Mouse (Mus musculus): Measurements from ENCODE around the gene Gm4922. TPM values are rescaled to one million over a fixed set of nuclear protein-coding genes. Genes with fewer than 3 reads are reported as not detected.
A peak's percentile ranks its signal among the peaks of the same experiment; 100 is the strongest.

The Gm4922 gene
- polyA plus RNA-seq, 1 experiment from 2014 or later: 0.05 TPM

DNA sequence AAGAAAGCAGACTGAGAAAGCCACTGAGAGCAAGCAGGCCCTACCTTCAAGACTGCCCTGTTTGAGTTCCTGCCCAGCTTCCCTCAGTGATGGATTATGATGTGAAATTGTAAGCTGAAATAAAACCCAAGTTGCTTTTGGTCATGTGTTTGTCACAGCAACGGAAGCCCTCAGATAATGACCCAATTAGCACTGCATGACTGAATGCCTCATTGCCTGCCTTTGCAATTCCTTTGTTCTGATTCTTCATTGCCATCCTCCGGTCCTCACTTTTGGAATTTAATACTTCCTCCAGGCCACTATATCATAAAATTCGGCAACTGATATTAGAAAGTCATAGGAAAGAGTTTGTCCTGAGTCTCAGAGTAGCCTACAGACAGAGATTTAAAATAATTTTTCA is 9.0 kb downstream of the Gm4922 start:
- Histone ChIP-seq H3K27ac (replicated peaks) (no peak overlapping the region), H3K36me3 (ENCODE audit: control insufficient read depth, insufficient read depth, low read length) (no peaks in the 10 kb centered on the region), H3K4me3 (ENCODE audit: low read depth, low read length) (no peak overlapping the region), H3K27me3 (ENCODE audit: control insufficient read depth, insufficient read depth, low read length) (no peaks in the 10 kb centered on the region), H3K4me2 (replicated peaks; ENCODE audit: low read depth) (no peak overlapping the region), H3K9ac (ENCODE audit: low read length) (no peak overlapping the region), H3K9me3 (ENCODE audit: control insufficient read depth, low read length) (no peaks in the 10 kb centered on the region), H3K4me1 (replicated peaks; ENCODE audit: control insufficient read depth, insufficient read depth) (no peaks in the 10 kb centered on the region)
- ATAC-seq (ENCODE audit: low FRiP score, low TSS enrichment) (no peak), DNase-seq (ENCODE audit: low spot score) (no peak)
- 77% methylated on average over 3 of the region's 3 CpGs for whole genome bisulfite sequencing
- TF ChIP-seq CTCF (IDR thresholded peaks at IDR 0.05; ENCODE audit: low read depth): no peak
- TF ChIP-seq EP300 (optimal IDR thresholded peaks at IDR 0.05): no peak

DNA sequence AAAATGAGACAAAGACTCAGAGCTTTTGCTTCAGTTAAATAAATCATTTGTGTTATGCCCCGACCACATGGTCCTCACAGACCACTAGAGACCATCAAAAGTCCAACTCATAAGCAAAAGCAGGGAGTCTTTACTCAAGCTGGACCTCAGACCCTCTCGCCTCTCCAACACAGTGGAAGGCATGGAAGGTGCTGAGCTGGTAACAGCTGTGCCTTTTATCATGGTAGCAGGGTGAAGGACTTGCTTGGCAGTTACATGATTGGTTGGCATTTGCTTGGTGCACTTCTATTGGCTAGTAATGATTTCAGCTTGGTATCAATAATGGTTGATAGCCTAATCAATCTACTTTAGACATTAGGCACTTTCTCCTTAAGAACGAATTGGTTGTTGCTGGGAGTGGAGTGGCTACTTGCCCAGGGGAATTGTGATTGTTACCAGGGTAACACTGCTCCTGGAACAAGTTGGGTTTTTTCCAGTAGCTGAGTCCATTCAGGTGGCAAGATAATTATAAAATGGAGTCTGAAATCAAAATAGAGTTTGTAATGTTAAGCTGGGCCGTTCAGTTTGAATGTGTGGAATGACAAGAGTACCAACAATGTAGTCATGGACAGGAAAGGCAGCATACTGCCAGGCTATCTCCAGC is 13.9 kb downstream of the Gm4922 start:
- no peak overlapping the region for H3K4me3 ChIP-seq (ENCODE audit: low read depth, low read length)
- no peak overlapping the region for H3K4me2 ChIP-seq (replicated peaks; ENCODE audit: low read depth)
- H3K27ac ChIP-seq (replicated peaks): no peak overlapping the region
- DNase-seq (ENCODE audit: low spot score) (no peak), ATAC-seq (ENCODE audit: low FRiP score, low TSS enrichment) (no peak)
- H3K4me1 ChIP-seq (replicated peaks; ENCODE audit: control insufficient read depth, insufficient read depth): no peaks in the 10 kb centered on the region
- no peak overlapping the region for H3K9ac ChIP-seq (ENCODE audit: low read length)
- H3K27me3 ChIP-seq (ENCODE audit: control insufficient read depth, insufficient read depth, low read length): no peaks in the 10 kb centered on the region
- H3K9me3 ChIP-seq (ENCODE audit: control insufficient read depth, low read length): no peaks in the 10 kb centered on the region
- TF ChIP-seq EP300 (optimal IDR thresholded peaks at IDR 0.05) (no peak), CTCF (IDR thresholded peaks at IDR 0.05; ENCODE audit: low read depth) (no peak)
- 64% methylated on average over 4 of the region's 4 CpGs for WGBS
- no peaks in the 10 kb centered on the region for H3K36me3 ChIP-seq (ENCODE audit: control insufficient read depth, insufficient read depth, low read length)

DNA sequence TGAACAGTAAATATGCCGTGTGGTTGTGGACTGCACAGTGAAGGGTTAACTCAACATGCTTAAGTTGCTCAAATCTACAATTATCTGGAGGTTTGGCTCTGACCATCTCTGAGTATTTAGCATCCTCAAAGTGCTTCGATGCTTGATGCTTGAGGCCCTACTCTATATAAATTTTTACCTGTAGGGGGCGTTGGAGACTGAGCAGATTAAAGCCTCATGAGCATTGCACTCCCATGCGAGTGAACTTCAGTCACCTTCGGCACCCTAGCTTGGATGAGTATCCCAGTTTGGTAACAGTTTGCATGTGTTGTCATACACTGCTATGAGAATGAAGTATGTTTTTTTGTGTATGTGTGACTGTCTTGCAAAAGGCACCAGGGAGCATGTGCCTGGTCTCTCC is 16.7 kb downstream of the Gm4922 start:
- H3K9ac ChIP-seq (ENCODE audit: low read length): no peak overlapping the region
- no peaks in the 10 kb centered on the region for H3K36me3 ChIP-seq (ENCODE audit: control insufficient read depth, insufficient read depth, low read length)
- H3K27ac ChIP-seq (replicated peaks): no peak overlapping the region
- H3K4me2 ChIP-seq (replicated peaks; ENCODE audit: low read depth): no peak overlapping the region
- H3K9me3 ChIP-seq (ENCODE audit: control insufficient read depth, low read length): no peaks in the 10 kb centered on the region
- H3K4me3 ChIP-seq (ENCODE audit: low read depth, low read length): no peak overlapping the region
- H3K27me3 ChIP-seq (ENCODE audit: control insufficient read depth, insufficient read depth, low read length): no peaks in the 10 kb centered on the region
- TF ChIP-seq EP300 (optimal IDR thresholded peaks at IDR 0.05) (no peak), CTCF (IDR thresholded peaks at IDR 0.05; ENCODE audit: low read depth) (peak; percentile 46)
- ATAC-seq (ENCODE audit: low FRiP score, low TSS enrichment) (no peak), DNase-seq (ENCODE audit: low spot score) (no peak)
- 58% methylated on average over 5 of the region's 5 CpGs for WGBS
- no peaks in the 10 kb centered on the region for H3K4me1 ChIP-seq (replicated peaks; ENCODE audit: control insufficient read depth, insufficient read depth)

DNA sequence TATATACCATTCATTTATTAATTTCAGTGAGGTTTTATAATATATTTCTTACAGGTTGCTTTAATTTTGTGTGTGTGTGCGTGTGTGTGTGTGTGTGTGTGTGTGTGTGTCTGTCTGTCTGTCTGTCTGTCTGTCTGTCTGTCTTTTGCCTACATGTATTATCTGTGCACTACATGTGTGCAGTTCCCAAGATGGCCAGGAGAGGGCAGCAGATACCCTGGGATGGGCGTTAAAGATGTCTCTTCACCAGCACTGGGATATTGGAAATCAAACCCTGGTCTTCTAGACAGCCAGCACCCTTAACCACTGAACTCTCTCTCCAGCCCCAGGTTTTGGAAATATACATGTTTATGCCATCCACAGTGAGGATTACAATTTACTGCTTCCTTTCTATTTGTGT is 26.4 kb downstream of the Gm4922 start:
- H3K27me3 ChIP-seq (ENCODE audit: control insufficient read depth, insufficient read depth, low read length): no peaks in the 10 kb centered on the region
- ATAC-seq (ENCODE audit: low FRiP score, low TSS enrichment): no peak
- H3K27ac ChIP-seq (replicated peaks): no peak overlapping the region
- H3K4me3 ChIP-seq (ENCODE audit: low read depth, low read length): no peak overlapping the region
- 49% methylated on average over 2 of the region's 2 CpGs for WGBS
- H3K36me3 ChIP-seq (ENCODE audit: control insufficient read depth, insufficient read depth, low read length): no peaks in the 10 kb centered on the region
- H3K4me1 ChIP-seq (replicated peaks; ENCODE audit: control insufficient read depth, insufficient read depth): no peaks in the 10 kb centered on the region
- DNase-seq (ENCODE audit: low spot score): peak; percentile 61
- no peak overlapping the region for H3K9ac ChIP-seq (ENCODE audit: low read length)
- H3K9me3 ChIP-seq (ENCODE audit: control insufficient read depth, low read length): no peaks in the 10 kb centered on the region
- TF ChIP-seq EP300 (optimal IDR thresholded peaks at IDR 0.05) (no peak), CTCF (IDR thresholded peaks at IDR 0.05; ENCODE audit: low read depth) (peak; percentile 80)
- no peak overlapping the region for H3K4me2 ChIP-seq (replicated peaks; ENCODE audit: low read depth)

DNA sequence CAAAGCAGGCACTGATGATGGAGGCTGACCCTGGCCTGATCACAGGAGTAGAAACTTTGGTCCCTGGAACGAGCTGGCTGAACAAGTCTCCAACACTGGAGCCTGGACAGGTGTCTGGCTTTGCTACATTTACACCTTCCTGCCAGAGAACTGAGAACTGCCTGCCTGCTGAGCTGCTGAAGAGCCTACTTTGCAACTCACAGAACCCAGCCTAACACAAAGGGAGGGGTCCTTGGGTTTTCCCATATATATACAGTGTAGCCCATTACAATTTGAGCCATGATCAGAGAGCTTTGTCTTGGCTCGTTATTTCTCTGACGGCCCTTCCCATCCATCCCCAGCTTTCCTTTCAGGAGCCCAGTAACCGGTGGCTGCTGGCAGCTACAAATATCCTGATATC is 36.5 kb downstream of the Gm4922 start:
- Histone ChIP-seq H3K4me3 (ENCODE audit: low read depth, low read length) (no peak overlapping the region), H3K27me3 (ENCODE audit: control insufficient read depth, insufficient read depth, low read length) (no peaks in the 10 kb centered on the region), H3K27ac (replicated peaks) (no peak overlapping the region), H3K36me3 (ENCODE audit: control insufficient read depth, insufficient read depth, low read length) (no peaks in the 10 kb centered on the region), H3K4me1 (replicated peaks; ENCODE audit: control insufficient read depth, insufficient read depth) (no peaks in the 10 kb centered on the region), H3K9me3 (ENCODE audit: control insufficient read depth, low read length) (no peaks in the 10 kb centered on the region), H3K9ac (ENCODE audit: low read length) (no peak overlapping the region), H3K4me2 (replicated peaks; ENCODE audit: low read depth) (no peak overlapping the region)
- WGBS: 81% methylated on average over 4 of the region's 4 CpGs
- DNase-seq (ENCODE audit: low spot score): no peak
- TF ChIP-seq EP300 (optimal IDR thresholded peaks at IDR 0.05) (no peak), CTCF (IDR thresholded peaks at IDR 0.05; ENCODE audit: low read depth) (no peak)
- ATAC-seq (ENCODE audit: low FRiP score, low TSS enrichment): no peak

DNA sequence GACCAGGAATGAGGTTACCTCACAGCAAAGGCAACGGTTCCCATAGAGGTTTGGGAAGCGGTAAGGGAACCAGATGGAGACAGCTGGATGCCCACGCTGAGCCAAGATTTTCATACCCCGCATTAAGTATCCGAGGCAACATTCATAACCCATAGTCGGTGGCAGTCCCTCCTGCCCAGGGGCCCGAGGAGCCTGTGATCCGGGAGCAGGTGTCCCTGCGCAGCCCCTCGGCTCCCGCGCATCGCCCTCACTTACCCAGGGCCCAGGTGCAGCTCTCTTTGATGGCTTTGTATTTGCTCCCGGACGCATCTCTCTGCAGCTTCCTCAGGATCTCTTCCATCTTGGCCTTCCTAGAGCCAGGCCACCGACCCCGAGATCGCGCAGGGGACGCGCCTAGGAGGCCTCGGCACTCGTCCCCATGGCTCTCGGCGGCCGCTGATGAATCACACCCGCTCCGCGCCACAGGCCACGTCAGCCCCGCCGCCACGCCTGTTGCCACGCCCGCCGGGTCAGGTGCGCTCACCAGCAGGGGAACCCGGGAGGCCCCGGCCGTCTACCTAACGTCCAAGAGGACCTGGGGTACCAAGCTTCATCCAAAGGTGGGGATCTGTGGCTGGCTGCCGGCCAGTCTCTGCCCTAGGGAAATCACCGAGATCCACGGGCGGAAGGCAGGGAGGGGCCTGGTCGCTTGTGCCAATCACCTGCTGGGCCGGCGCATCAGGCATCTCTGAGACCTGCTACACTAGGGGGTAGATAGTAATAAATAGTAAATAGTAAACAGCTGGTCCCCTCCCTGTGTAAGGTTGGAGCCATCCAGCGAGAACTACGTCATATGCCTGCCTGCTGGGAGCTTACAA is 43.1 kb downstream of the Gm4922 start, which contains the start of gene Arfgef3:
TSS of gene Arfgef3 (minus strand) at position 664 of the 857 bp plus-strand sequence.
- peak within 1 kb of the TSS; percentile 79 for H3K4me2 ChIP-seq (replicated peaks; ENCODE audit: low read depth)
- no peaks in the 10 kb centered on the region for H3K36me3 ChIP-seq (ENCODE audit: control insufficient read depth, insufficient read depth, low read length)
- no peaks in the 10 kb centered on the region for H3K27me3 ChIP-seq (ENCODE audit: control insufficient read depth, insufficient read depth, low read length)
- no peaks in the 10 kb centered on the region for H3K4me1 ChIP-seq (replicated peaks; ENCODE audit: control insufficient read depth, insufficient read depth)
- H3K9ac ChIP-seq (ENCODE audit: low read length): peak within 1 kb of the TSS; percentile 61
- no peak for TF ChIP-seq EP300 (optimal IDR thresholded peaks at IDR 0.05)
- TF ChIP-seq CTCF (IDR thresholded peaks at IDR 0.05; ENCODE audit: low read depth): peak; percentile 34; the same call in 1 of the 2 replicates
- DNase-seq (ENCODE audit: low spot score): peak; percentile 91
- H3K4me3 ChIP-seq (ENCODE audit: low read depth, low read length): peak within 1 kb of the TSS; percentile 51
- WGBS: 2% methylated on average over 50 of the region's 50 CpGs
- no peaks in the 10 kb centered on the region for H3K9me3 ChIP-seq (ENCODE audit: control insufficient read depth, low read length)
- ATAC-seq (ENCODE audit: low FRiP score, low TSS enrichment): peak; percentile 96
- H3K27ac ChIP-seq (replicated peaks): peak within 1 kb of the TSS; percentile 61

Data from stomach, postnatal 0 days (tissue).